Mouse (Mus musculus) thymus, postnatal 0 days (tissue): ENCODE measurements around the gene Gm9774. TPM values are rescaled to one million over a fixed set of nuclear protein-coding genes. Genes with fewer than 3 reads are reported as not detected.

Source experiments
- DNase-seq: peaks from one replicate; pipeline ENCODE4 v3.0.0-alpha.2; 2015; ENCODE audit warnings: low spot score
- polyA plus RNA-seq: library from polyadenylated mRNA; unstranded; fragments of >200 nt; fragmentation: Nextera tagmentation; extraction: Ambion mirVana; gene quantifications from 2 replicates; pipeline ENCODE4 v1.2.1, GENCODE M21; 2015

Gene Gm9774
- polyA plus RNA-seq = 9.3 and 9.4 TPM in 2 replicates

DNA sequence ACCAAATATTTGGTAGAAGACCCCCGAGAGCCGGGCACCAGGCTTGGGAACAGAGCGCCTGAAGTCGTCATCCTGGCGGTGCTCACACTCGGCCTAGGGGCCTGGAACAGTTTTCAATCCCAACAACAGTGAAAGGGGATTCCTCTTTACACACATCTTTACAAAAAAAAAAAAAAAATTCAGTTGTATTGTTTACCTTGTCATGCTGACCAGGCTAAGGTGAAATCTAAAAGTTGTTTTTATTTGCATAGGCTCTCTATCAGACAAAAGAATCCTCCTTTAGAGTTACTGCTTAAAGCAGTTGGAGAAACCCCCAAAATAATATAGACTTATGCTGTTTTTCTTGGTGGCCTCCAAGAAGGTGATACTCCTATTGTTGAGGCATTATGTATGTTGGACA lies at the start of gene Gm9774:
Gm9774 (minus strand) TSS at position 101 of the 400 bp plus-strand sequence.
- no peak for DNase-seq

GRCm38 (mm10) chr3:92470111-92470510 lies 40.9 kb upstream of the Gm9774 start:
- no peak for DNase-seq

DNA sequence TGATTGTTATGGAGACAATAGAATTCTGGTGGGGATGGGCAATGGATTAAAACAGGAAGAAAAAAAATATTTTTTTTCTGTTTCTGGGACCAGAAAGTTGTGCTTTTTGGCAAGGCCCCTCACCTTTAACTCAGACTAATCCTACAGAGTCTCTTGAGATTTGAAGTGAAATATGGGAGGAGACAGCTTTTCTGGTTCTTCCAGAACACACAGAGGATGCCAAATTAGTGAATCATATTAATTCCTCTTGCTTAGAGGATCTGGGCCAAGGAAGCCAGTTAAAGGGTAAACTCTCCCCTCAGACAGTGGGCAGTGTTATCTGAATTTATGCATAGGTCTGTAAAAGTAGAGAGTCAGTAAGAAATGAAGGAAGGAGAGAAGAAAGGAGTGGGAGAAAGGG lies 38.2 kb upstream of the Gm9774 start:
- no peak for DNase-seq

GRCm38 (mm10) chr3:92466576-92466975 lies 37.4 kb upstream of the Gm9774 start:
- no peak for DNase-seq

GRCm38 (mm10) chr3:92458620-92459019 lies 29.4 kb upstream of the Gm9774 start, which contains the start of gene Sprr3:
Gene Sprr3, minus strand, starts transcription at chr3:92458720.
- DNase-seq = no peak

DNA sequence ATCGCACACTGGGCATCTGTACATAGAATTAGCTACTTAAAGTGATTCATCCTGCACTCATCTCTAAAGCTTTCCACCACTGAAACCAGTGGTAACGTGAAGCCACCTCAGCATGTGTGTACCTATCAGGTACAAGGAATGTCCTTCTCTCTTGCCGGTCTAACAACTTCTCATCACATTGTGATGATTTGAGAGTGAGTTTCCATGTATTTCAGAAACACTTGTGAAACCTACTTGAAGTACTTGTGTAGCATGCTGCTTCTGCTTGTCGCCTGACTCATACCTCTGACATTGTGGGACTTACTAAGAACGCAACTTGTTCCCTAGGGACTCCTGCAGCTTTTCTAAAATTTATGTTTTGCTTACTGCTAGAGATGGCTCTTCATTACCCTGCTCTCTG lies 25.9 kb upstream of the Gm9774 start:
- no peak for DNase-seq

- no peak for DNase-seq
Measured at GRCm38 (mm10) chr3:92440177-92440576, 11.0 kb upstream of the Gm9774 start.

DNA sequence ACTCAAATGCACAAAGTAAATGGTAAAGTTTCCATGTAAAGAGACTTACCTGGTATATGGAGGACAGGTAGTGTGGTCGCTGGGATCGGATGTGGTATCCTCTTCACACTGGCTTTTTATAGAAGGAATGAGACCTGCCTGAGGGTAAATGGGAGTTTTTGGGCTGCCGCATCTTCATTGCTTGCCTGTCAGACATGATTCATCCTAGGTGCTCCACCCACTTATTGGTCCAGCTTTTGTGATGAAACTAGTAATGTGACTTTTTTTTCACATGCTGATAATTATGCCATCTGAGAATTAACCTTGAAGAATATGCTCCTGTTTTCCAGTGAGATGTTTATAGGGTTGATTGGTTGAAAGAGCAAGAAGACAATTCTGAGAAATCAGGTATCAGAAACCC lies 9.5 kb upstream of the Gm9774 start, which contains the start of gene Sprr1b:
Sprr1b (minus strand) TSS at position 101 of the 400 bp plus-strand sequence.
- no peak for DNase-seq

GRCm38 (mm10) chr3:92432282-92432681 lies 3.1 kb upstream of the Gm9774 start, which contains the start of gene Sprr2k:
Gene Sprr2k, plus strand, starts transcription at chr3:92432582.
- no peak for DNase-seq

- no peak for DNase-seq
Measured at GRCm38 (mm10) chr3:92417782-92418181, 11.4 kb downstream of the Gm9774 start, which contains the start of gene Sprr2j-ps. Gene Sprr2j-ps, plus strand, starts transcription at chr3:92418082.

- no peak for DNase-seq
Measured at GRCm38 (mm10) chr3:92407691-92408090, 21.5 kb downstream of the Gm9774 start, which contains the start of gene Sprr2i. Gene Sprr2i, plus strand, starts transcription at chr3:92407991.

DNA sequence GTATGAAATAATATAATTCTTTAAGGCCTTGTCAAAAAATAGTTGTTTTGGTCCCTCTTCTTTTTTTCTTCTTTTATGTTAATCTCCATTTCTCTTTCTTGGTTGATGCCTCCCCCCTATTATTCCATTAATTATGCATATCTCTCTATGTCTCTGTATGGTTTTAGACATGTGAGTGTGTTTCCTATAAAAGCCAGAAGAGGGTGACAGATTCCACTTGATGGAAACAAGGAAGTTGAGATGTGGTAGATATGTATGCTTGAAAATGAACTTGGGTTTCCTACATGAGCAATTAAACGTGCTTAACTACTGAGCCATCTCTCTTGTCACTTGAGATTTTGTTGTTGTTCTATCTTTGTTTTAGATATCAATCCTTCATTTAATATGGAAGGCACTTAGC lies 34.9 kb downstream of the Gm9774 start:
- no peak for DNase-seq

DNA sequence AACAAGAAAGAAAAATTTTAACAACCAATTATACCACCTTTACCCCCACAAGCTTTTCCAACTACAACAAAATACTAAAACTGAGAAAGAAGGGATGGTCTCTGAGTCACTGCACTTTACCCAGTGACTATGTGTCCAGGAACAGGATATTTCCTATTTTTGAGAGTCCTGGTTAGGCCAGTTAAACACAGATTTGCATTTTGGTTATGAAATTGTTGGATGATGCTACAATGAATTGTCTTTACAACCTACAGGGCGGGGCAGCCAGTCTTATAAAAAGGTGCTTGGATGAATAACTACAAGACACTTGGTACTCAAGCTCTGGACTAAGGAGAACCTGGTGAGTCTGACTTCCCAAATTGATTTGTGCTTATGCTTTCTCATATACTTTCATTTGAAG lies 43.8 kb downstream of the Gm9774 start, which contains the start of gene Sprr2h:
Sprr2h (plus strand) TSS at position 301 of the 400 bp plus-strand sequence.
- DNase-seq = no peak

Other genes starting within 250 kb of the Gm9774 start
- 2.0 and 2.5 TPM in 2 replicates for gene Sprr2a1, start 213.6 kb downstream of the Gm9774 start, polyA plus RNA-seq
- 246 and 255 TPM in 2 replicates for gene Sprr2a2, start 213.5 kb downstream of the Gm9774 start, polyA plus RNA-seq
- gene Sprr2a3, start 144.0 kb downstream of the Gm9774 start, polyA plus RNA-seq = 17.8 and 22.9 TPM in 2 replicates
- 0.51 and 0.96 TPM in 2 replicates for gene Sprr2b, start 112.8 kb downstream of the Gm9774 start, polyA plus RNA-seq
- gene Sprr2d, start 90.3 kb downstream of the Gm9774 start, polyA plus RNA-seq = 1.1 and 1.4 TPM in 2 replicates
- gene Sprr2e, start 77.3 kb downstream of the Gm9774 start, polyA plus RNA-seq = 0.22 and 0.38 TPM in 2 replicates
- 1.3 and 1.5 TPM in 2 replicates for gene Sprr2f, start 64.2 kb downstream of the Gm9774 start, polyA plus RNA-seq
- gene Sprr2h, start 43.7 kb downstream of the Gm9774 start, polyA plus RNA-seq = 0.39 TPM in 1 of 2 replicates, not detected in the other
- gene Sprr2i, start 21.4 kb downstream of the Gm9774 start, polyA plus RNA-seq = 1.7 and 2.3 TPM in 2 replicates
- gene Sprr2j-ps, start 11.3 kb downstream of the Gm9774 start, polyA plus RNA-seq = 0.19 and 0.29 TPM in 2 replicates
- gene Sprr2k, start 3.2 kb upstream of the Gm9774 start, polyA plus RNA-seq = 0.46 and 0.49 TPM in 2 replicates
- 0.68 and 1.1 TPM in 2 replicates for gene Sprr1b, start 9.4 kb upstream of the Gm9774 start, polyA plus RNA-seq
- gene Sprr3, start 29.3 kb upstream of the Gm9774 start, polyA plus RNA-seq = 1.4 TPM in 1 of 2 replicates, not detected in the other
- 14.9 and 17.7 TPM in 2 replicates for gene Sprr1a, start 56.5 kb upstream of the Gm9774 start, polyA plus RNA-seq
- 1.1 TPM in 1 of 2 replicates, not detected in the other for gene Sprr4, start 71.1 kb upstream of the Gm9774 start, polyA plus RNA-seq
- 0.46 TPM in 1 of 2 replicates, not detected in the other for gene 2310046K23Rik, start 105.1 kb upstream of the Gm9774 start, polyA plus RNA-seq
- gene Ivl, start 144.3 kb upstream of the Gm9774 start, polyA plus RNA-seq = 0.14 and 0.25 TPM in 2 replicates
- gene Smcp, start 159.6 kb upstream of the Gm9774 start, polyA plus RNA-seq = 0.16 TPM in 1 of 2 replicates, not detected in the other
- gene 2210017I01Rik, start 178.1 kb upstream of the Gm9774 start, polyA plus RNA-seq = not detected in 2 replicates
- not detected in 2 replicates for gene Lce6a, start 192.2 kb upstream of the Gm9774 start, polyA plus RNA-seq
- gene Lce1a1, start 218.9 kb upstream of the Gm9774 start, polyA plus RNA-seq = 0.34 TPM in 1 of 2 replicates, not detected in the other
- gene Lce1b, start 227.5 kb upstream of the Gm9774 start, polyA plus RNA-seq = not detected in 2 replicates
- 0.20 and 0.49 TPM in 2 replicates for gene Lce1a2, start 240.9 kb upstream of the Gm9774 start, polyA plus RNA-seq
- gene Lce1c, start 249.8 kb upstream of the Gm9774 start, polyA plus RNA-seq = not detected in 2 replicates